Mouse (Mus musculus): ENCODE results near the gene Coil. TPM values are rescaled to one million over a fixed set of nuclear protein-coding genes. Genes with fewer than 3 reads are reported as not detected.
"Not testable (repeated sequence)": the region's sequence is repeated elsewhere in the genome, so short reads cannot be mapped to it uniquely, and the experiment has no call there.

Coil gene
- polyA plus RNA-seq, 1 experiment from 2014 or later = 28.7 TPM

DNA sequence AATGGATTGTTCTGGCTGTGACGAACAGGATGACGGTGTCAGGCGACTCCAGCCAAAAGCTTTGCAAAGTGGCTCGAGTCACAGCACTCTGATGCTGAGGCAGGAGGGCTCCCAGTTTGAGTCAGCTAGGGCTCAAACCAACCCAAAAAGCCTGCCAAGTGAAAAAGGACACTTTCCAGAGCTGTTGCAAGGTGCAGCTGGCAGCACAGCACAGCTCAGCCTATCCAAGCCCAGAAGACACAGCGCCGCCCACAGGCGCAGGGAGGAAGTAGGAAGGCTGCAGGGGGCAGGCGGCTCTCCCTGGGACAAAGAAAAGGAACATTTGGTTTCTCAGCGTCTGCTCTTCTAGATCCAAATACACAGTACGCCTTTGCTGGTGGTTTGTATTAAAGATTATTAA, 16.6 kb downstream of the Coil start:
- no peak for DNase-seq (ENCODE audit: low spot score)
- H3K36me3 ChIP-seq = peaks cover 83% of the 10 kb centered on the region
- no peaks in the 10 kb centered on the region for H3K4me1 ChIP-seq
- H3K27ac ChIP-seq = no peak overlapping the region
- no peaks in the 10 kb centered on the region for H3K9me3 ChIP-seq (replicated peaks)
- WGBS = 82% methylated on average over 10 of the region's 10 CpGs
- H3K27me3 ChIP-seq (ENCODE audit: low read depth, poor library complexity, severe bottlenecking) = no peaks in the 10 kb centered on the region
- no peak overlapping the region for H3K4me3 ChIP-seq

GRCm38 (mm10) chr11:88988956-88989355, 18.9 kb downstream of the Coil start:
- Histone ChIP-seq H3K9me3 (replicated peaks) (no peaks in the 10 kb centered on the region), H3K4me3 (no peak overlapping the region), H3K27ac (no peak overlapping the region), H3K4me1 (no peaks in the 10 kb centered on the region), H3K36me3 (peaks cover 61% of the 10 kb centered on the region), H3K27me3 (ENCODE audit: low read depth, poor library complexity, severe bottlenecking) (no peaks in the 10 kb centered on the region)
- no peak for DNase-seq (ENCODE audit: low spot score)
- 81% methylated on average over 5 of the region's 5 CpGs for WGBS

DNA sequence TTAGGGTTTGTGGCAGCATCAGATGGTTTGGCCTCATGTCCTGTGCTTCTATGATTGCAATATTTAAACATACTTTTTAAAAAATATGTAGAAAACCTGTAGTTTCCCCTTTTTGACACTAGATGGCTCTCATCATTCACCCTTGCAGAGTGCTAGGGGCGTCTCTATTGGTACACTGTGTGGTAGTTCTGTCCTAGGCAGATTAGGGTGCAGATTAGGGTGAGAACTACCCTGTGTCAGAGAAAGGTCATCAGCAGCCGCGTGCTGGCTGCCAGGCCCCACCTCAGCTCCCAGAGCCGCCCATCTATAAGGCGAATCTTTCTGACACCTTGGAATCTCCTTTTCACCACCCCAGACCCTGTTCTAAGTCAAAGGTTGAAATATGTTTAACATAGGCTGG, 19.5 kb downstream of the Coil start:
- H3K9me3 ChIP-seq (replicated peaks) = no peaks in the 10 kb centered on the region
- DNase-seq (ENCODE audit: low spot score) = no peak
- no peak overlapping the region for H3K27ac ChIP-seq
- no peaks in the 10 kb centered on the region for H3K4me1 ChIP-seq
- WGBS = 73% methylated on average over 5 of the region's 5 CpGs
- H3K27me3 ChIP-seq (ENCODE audit: low read depth, poor library complexity, severe bottlenecking) = no peaks in the 10 kb centered on the region
- peaks cover 56% of the 10 kb centered on the region for H3K36me3 ChIP-seq
- H3K4me3 ChIP-seq = no peak overlapping the region

DNA sequence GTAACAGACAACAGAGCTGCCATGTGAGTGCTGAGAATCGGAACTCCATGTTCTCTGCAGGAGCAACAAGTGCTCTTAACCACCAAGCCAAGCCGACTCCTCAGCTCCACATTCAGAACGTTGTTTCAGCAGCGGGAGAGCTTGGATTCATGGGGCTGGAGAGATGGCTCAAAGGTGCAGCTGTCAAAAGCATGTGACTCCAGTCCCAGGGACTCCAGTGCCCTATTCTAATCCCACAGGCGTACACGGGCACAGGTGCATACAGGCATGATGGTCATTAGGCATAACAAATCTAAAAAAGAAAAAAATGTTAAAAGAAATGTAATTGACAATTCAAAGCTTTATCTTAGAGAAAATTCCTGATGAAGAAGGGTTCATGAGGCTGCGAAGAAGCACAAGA, 23.1 kb downstream of the Coil start:
- WGBS = 60% methylated on average over 7 of the region's 7 CpGs
- no peak overlapping the region for H3K4me3 ChIP-seq
- H3K36me3 ChIP-seq = peaks cover 23% of the 10 kb centered on the region
- no peaks in the 10 kb centered on the region for H3K4me1 ChIP-seq
- no peak overlapping the region for H3K27ac ChIP-seq
- no peaks in the 10 kb centered on the region for H3K9me3 ChIP-seq (replicated peaks)
- peaks cover 5% of the 10 kb centered on the region for H3K27me3 ChIP-seq (ENCODE audit: low read depth, poor library complexity, severe bottlenecking)
- no peak for DNase-seq (ENCODE audit: low spot score)

GRCm38 (mm10) chr11:88993625-88994024, 23.6 kb downstream of the Coil start:
- no peaks in the 10 kb centered on the region for H3K9me3 ChIP-seq (replicated peaks)
- no peak overlapping the region for H3K4me3 ChIP-seq
- no peak for DNase-seq (ENCODE audit: low spot score)
- H3K27ac ChIP-seq = no peak overlapping the region
- H3K27me3 ChIP-seq (ENCODE audit: low read depth, poor library complexity, severe bottlenecking) = peaks cover 9% of the 10 kb centered on the region
- peaks cover 19% of the 10 kb centered on the region for H3K36me3 ChIP-seq
- peaks cover 3% of the 10 kb centered on the region; the same call in 1 of the 2 replicates for H3K4me1 ChIP-seq
- WGBS = 22% methylated on average over 5 of the region's 5 CpGs

GRCm38 (mm10) chr11:88994492-88994891, 24.4 kb downstream of the Coil start:
- no peak overlapping the region for H3K4me3 ChIP-seq
- WGBS = 89% methylated on average over 7 of the region's 7 CpGs
- H3K36me3 ChIP-seq = peaks cover 15% of the 10 kb centered on the region
- no peak for DNase-seq (ENCODE audit: low spot score)
- peaks cover 11% of the 10 kb centered on the region for H3K4me1 ChIP-seq
- H3K27ac ChIP-seq = no peak overlapping the region
- no peaks in the 10 kb centered on the region for H3K9me3 ChIP-seq (replicated peaks)
- H3K27me3 ChIP-seq (ENCODE audit: low read depth, poor library complexity, severe bottlenecking) = peaks cover 18% of the 10 kb centered on the region

DNA sequence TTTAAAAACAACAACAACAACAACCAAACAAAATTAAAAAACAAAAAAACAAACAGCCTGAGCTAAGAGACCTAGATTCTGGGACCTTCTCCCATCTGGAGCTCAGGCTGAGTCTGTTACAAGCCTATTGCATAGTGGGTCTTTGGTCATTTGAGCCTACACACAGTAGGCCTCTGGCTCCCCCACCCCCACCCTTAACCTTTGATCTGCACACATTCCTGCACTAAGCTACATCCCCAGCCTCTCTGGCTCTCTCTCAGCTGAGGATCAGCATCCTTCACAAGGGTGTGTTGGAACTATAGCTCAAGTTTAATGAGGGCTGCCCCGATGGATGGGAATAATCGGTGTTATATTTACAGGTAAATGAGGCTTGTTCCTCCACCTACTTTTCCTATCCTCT, 25.6 kb downstream of the Coil start:
- 85% methylated on average over 2 of the region's 2 CpGs for WGBS
- peaks cover 29% of the 10 kb centered on the region for H3K27me3 ChIP-seq (ENCODE audit: low read depth, poor library complexity, severe bottlenecking)
- peaks cover 16% of the 10 kb centered on the region for H3K4me1 ChIP-seq
- H3K36me3 ChIP-seq = peaks cover 9% of the 10 kb centered on the region
- H3K9me3 ChIP-seq (replicated peaks) = no peaks in the 10 kb centered on the region
- H3K27ac ChIP-seq = no peak overlapping the region
- no peak for DNase-seq (ENCODE audit: low spot score)
- no peak overlapping the region for H3K4me3 ChIP-seq

DNA sequence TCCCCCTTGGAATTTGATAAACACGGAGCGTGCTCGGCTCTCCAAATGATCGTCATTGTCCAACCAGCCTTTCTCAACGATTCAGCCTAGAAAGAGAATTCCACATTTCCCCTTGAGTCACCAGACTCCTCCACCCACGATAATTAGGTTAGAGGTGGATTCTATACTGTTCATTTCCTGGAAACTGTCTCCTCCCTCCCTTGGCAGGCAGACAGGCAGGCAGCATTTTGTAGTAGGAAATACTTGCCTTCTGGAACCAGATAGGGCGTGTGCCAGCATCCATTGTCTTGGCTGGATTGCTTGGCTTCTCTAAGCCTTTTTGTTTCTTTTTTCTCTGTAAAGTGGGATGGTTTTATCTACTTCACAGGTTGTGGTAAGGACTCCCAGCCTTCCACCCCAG, 26.4 kb downstream of the Coil start:
- DNase-seq (ENCODE audit: low spot score) = no peak
- Histone ChIP-seq H3K4me3 (no peak overlapping the region), H3K27me3 (ENCODE audit: low read depth, poor library complexity, severe bottlenecking) (peaks cover 31% of the 10 kb centered on the region), H3K4me1 (peaks cover 16% of the 10 kb centered on the region), H3K27ac (no peak overlapping the region), H3K9me3 (replicated peaks) (no peaks in the 10 kb centered on the region), H3K36me3 (peaks cover under 1% of the 10 kb centered on the region)
- 85% methylated on average over 7 of the region's 7 CpGs for WGBS

DNA sequence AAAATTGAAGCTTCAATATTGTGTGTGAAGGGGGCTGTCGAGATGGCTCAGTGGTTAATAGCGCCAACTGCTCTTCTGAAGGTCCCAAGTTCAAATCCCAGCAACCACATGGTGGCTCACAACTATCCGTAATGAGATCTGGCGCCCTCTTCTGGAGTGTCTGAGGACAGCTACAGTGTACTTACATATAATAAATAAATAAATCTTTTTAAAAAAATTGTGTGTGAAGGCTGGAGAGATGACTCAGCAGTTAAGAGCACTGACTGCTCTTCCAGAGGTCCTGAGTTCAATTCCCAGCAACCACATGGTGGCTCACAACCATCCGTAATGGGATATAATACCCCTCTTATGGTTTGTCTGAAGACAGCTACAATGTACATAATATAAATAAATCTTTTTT, 27.3 kb downstream of the Coil start:
- not testable (repeated sequence) for DNase-seq (ENCODE audit: low spot score); H3K36me3 ChIP-seq; H3K27ac ChIP-seq; H3K9me3 ChIP-seq (replicated peaks); H3K4me3 ChIP-seq
- 83% methylated on average over 5 of the region's 5 CpGs for WGBS
- peaks cover 17% of the 10 kb centered on the region for H3K4me1 ChIP-seq
- peaks cover 31% of the 10 kb centered on the region for H3K27me3 ChIP-seq (ENCODE audit: low read depth, poor library complexity, severe bottlenecking)

DNA sequence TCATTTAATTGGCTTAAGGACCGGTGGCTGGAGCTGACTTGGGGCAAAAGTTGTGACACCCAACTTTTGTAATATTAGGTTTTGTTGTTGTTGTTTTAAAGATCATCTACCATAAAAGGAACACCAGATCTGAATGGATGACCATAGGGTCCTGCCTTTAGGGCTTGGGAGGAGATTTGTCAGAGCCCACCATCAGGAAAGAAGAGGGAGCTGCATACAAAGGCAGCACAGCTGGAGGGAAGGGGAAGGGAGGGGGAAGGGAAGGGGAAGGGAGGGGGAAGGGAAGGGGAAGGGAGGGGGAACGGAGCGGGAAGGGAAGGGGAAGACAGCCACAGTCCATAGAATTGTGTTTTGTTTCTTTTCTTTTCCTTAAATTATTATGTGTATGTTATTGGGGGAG, 28.4 kb downstream of the Coil start:
- Histone ChIP-seq H3K27me3 (ENCODE audit: low read depth, poor library complexity, severe bottlenecking) (peaks cover 31% of the 10 kb centered on the region), H3K4me3 (no peak overlapping the region), H3K9me3 (replicated peaks) (no peaks in the 10 kb centered on the region), H3K27ac (no peak overlapping the region), H3K36me3 (no peaks in the 10 kb centered on the region), H3K4me1 (peaks cover 27% of the 10 kb centered on the region)
- DNase-seq (ENCODE audit: low spot score) = no peak
- WGBS = 17% methylated on average over 3 of the region's 3 CpGs

- Histone ChIP-seq H3K4me3 (peak within 1 kb of the TSS; percentile 58), H3K36me3 (no peaks in the 10 kb centered on the region), H3K27ac (peak within 1 kb of the TSS; percentile 72), H3K4me1 (peaks cover 33% of the 10 kb centered on the region), H3K9me3 (replicated peaks) (no peaks in the 10 kb centered on the region), H3K27me3 (ENCODE audit: low read depth, poor library complexity, severe bottlenecking) (peaks cover 31% of the 10 kb centered on the region)
- 3% methylated on average over 48 of the region's 48 CpGs for WGBS
- peak; percentile 78 for DNase-seq (ENCODE audit: low spot score)
Measured at GRCm38 (mm10) chr11:88998974-88999722, 29.1 kb downstream of the Coil start, which contains the start of gene Trim25. Trim25 (plus strand) TSS chr11:88999376.

- Histone ChIP-seq H3K27me3 (ENCODE audit: low read depth, poor library complexity, severe bottlenecking) (peaks cover 31% of the 10 kb centered on the region), H3K36me3 (no peaks in the 10 kb centered on the region), H3K4me1 (peaks cover 37% of the 10 kb centered on the region), H3K4me3 (peak overlapping the region; percentile 58), H3K27ac (peak overlapping the region; percentile 72), H3K9me3 (replicated peaks) (no peaks in the 10 kb centered on the region)
- WGBS = 26% methylated on average over 33 of the region's 33 CpGs
- DNase-seq (ENCODE audit: low spot score) = no peak
Measured at GRCm38 (mm10) chr11:88999723-89000526, 29.9 kb downstream of the Coil start.

DNA sequence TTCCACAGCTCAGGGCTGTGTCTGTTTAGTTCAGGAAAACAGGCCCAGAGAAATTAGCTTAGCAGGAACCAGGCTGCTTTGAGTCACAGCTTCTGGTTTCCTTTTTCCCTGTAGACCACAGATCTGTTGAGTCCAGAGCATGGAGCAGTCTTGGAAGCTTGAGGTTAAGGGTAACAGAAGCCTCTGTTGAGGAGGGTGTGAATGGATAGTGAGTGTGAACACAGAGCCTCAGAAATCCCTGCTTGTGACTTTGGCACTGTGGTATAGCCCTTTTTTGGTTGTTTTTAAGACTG, 30.4 kb downstream of the Coil start:
- Histone ChIP-seq H3K4me1 (peaks cover 42% of the 10 kb centered on the region), H3K9me3 (replicated peaks) (no peaks in the 10 kb centered on the region), H3K27me3 (ENCODE audit: low read depth, poor library complexity, severe bottlenecking) (peaks cover 31% of the 10 kb centered on the region), H3K4me3 (peak overlapping the region; percentile 58; the same call in 1 of the 2 replicates), H3K27ac (no peak overlapping the region), H3K36me3 (no peaks in the 10 kb centered on the region)
- DNase-seq (ENCODE audit: low spot score) = no peak
